Mouse (Mus musculus): ENCODE data around the gene Tcp11l2.
A peak's percentile ranks its signal among the peaks of the same experiment; 100 is the strongest.

Tcp11l2 gene

DNA sequence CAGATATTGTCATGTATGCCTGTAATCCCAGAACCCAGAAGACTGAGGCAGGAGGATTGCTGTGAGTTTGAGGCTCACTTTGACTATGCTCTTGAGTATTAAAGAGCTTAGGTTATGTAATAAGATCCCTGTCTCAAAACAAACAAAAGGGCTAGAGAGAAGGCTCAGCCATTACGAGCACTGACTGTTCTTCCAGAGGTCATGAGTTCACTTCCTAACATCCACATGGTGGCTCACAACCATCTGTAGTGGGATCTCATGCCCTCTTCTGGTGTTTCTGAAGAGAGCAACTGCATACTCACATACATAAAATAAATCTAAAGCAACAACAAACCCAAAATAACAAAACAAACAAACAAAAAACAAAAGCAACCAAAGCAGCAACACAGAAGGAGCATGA lies 21.7 kb downstream of the Tcp11l2 start:
- DNase-seq (ENCODE audit: low spot score in 2 of 2), result no peak

DNA sequence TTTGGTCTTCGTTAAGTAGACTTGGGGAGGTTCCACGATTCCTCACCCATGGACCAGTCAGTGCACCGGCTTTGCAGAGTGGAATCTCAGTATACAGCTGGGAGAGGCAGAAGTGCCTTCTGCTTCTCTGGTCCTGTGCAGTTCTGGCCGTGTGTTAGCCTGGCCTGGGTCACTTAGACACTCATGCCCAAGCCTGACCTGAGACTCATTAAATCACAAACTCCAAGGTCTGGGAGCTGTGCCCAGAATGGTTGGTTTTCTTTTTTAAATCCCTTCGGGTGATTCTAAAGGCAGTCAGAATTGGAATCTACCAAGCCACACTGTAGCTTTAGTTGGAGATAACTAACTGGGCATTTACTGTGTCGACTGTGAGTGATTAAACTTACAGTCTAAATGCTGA lies 23.7 kb downstream of the Tcp11l2 start:
- DNase-seq (ENCODE audit: low spot score in 2 of 2), result no peak

DNA sequence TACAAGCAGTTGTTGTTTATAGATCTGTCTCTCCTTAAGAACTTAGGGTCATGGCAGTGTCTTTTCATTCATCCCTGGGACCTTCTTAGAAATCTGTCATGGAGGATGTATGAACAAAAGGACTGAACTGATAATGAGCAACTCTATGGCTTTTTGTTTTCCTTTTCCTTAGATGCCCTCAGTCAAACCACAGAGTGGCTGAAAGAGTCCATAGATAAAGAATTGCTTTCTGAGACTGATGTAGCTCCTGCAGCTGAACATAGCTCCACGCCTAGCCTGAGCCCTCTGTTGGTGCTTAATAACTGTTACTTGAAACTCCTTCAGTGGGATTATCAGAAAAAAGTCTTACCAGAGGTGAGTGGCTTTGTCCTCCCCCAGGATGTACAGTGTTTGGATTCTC lies 27.9 kb downstream of the Tcp11l2 start:
- DNase-seq (ENCODE audit: low spot score in 2 of 2), result no peak

DNA sequence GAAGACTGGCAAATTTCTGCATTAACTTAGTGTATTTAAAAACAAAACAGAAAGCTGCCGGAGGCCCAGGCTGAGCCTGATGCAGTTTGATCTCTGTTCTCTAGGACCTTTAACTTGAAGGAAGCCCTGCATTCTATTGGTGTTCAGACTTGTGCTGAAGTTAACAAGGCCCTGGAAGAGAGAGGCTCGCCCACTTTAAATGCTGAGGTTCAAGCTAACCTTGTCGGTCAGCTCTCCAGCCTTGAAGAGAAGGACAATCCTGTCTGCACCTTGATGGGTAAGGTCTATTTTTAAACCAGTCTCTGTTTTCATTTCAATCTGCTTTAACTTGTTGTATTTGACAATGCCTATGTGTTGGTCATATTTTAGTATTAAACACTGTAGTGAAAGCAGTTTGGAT lies 31.9 kb downstream of the Tcp11l2 start:
- no peak for DNase-seq (ENCODE audit: low spot score in 2 of 2)

DNA sequence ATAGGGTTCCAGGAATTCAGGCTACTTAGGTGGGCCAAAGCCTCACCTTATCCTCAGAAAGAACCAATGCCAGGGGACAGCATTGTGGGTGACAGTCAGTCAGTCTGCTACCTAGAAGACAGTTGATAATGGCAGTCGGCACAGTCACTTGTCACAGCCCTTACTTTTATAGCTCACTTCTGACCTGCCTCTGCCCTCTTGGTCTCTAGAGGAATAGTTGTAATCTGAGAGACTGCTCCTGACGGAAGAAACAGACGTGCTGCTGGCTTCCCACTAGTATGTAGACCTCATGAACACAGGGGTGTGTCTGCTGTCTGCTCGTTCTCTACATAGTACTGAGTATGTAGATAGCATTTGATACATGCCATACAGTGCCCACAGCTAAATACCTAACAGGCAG lies 33.9 kb downstream of the Tcp11l2 start:
- no peak for DNase-seq (ENCODE audit: low spot score in 2 of 2)

DNA sequence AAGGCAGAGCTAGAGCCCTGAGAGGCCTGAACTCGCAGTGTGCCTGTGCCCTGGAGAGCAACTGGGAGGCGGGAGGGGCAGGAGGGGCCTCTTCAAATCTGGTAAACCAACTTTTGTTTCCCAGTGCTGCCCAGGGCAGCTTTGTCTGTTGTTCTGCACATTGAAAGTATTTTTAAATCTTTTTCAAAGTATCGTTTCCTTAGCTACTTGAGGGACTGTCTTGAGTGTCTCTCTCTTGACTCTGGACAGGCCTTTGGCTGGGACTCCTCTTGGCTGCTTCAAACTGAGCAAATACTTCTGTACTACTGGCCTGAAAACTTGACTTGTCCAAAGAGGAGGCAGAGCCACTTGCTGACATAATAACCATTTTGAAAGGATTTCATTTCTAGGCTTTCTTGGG lies 34.4 kb downstream of the Tcp11l2 start:
- DNase-seq (ENCODE audit: low spot score in 2 of 2), result no peak

DNA sequence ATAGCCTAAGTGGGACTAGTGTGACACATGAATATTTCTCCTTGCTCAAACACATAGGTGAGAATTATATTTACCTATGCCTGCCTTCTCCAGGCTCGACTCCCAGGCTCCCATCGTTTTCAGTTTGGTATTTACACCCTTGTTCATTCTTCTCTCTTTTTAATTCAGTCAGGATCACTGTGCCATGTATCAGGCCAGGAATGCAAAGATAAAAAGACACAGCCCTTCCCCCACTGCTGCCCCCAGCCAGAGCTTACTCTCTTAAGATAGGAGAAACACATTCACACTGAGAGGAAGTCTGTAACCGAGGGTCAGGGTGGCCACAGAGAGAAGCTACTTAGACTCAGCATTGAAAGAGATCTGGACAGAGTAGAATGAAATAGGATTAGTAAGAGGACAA lies 35.2 kb downstream of the Tcp11l2 start:
- DNase-seq (ENCODE audit: low spot score in 2 of 2), result no peak

DNA sequence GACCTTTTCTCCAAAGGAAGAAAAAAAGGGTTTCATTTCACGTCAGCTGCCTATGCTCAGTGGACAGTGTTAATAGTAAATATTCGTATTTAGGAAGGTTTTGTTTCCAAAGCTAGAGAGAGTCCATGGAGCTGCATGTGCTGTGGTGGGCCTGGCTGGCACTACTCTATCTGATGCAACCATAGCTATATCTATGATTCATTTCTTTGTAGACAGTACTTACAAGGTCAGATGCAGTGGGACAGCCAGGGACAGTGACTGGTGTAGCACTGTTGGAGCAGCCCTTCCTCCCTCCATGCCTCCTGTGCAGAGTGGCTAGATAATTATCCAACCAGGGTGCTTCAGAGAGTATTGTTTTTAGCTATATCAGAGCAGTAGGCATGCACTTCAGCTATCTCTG lies 35.9 kb downstream of the Tcp11l2 start:
- no peak for DNase-seq (ENCODE audit: low spot score in 2 of 2)

DNA sequence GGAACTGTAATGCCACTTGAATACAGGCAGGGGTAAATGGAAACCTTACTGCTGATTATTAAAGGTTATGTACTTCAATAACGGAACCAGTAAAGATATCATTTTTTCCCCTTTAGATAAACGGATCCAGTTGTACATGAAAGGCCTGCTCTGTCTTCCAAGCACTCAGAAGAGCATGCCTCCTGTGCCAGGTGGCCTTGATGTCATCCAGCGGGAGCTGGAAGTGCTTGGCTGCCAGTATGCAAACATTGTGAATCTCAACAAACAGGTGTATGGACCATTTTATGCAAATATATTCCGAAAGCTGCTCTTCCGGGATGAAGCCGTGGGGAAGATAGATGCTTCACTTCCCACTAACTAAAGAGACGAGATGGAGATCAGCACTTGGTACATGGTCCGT lies 36.9 kb downstream of the Tcp11l2 start:
- DNase-seq (ENCODE audit: low spot score in 2 of 2), result no peak

DNA sequence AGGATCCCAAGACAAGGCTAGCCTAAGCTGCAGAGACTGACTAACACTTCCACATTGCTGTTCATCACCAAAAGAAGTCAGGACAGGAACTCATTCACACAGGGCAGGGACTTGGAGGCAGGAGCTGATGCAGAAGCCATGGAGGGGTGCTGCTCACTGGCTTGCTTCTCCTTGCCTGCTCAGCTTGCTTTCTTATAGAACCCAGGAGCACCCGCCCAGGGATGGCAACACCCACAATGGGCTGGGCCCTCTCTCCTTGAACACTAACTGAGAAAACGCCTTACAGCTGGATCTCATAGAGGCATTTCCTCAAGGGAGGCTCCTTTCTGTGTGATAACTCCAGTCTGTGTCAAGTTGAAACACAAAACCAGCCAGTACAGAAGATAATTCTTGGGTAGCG lies 38.6 kb downstream of the Tcp11l2 start:
- no peak for DNase-seq (ENCODE audit: low spot score in 2 of 2)

DNA sequence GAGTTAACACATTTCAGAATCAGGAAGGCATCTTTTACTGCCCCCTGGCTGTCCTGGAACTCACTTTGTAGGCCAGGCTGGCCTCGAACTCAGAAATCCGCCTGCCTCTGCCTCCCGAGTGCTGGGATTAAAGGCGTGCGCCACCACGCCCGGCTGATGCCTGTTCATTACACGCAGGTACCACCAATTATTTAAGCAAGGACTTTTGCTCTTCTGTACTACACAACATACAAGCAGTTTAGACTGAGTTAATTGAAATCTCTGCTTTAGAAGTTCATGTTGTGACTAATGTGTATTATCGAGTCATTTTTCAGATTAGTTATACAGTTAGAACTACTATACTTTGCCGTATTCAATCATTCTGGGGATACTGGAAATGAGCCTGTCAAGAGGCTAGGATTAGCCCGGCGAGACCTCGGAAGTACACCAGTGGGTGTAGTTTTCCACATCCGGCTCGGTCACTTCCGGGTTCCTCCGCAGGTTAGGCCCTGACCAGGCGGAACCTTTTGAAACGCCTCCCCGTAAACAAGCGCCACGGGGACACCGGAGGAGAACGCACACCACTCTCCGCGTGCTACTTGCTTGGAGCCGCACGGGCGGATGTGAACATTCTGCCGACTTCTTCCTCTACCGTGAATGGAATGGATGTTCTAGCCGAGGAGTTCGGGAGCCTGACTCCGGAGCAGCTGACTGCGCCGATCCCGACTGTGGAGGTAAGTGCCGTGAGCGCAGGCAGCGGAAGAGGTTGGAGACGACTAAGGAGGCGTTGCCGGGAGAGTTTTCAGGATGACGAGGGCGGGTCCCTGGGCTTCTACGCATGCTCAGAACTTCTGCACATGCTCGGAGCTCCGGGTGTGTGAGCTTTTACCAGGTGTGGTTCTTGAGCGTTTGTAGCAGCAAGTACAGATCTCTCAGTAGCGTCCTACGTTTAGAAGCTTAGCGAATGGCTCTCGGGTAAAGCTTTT lies 45.7 kb downstream of the Tcp11l2 start, which contains the start of gene Polr3b:
TSS of gene Polr3b (plus strand) at position 467 of the 965 bp plus-strand sequence.
- DNase-seq (ENCODE audit: low spot score in 2 of 2), result peak; percentile 93 to 95

DNA sequence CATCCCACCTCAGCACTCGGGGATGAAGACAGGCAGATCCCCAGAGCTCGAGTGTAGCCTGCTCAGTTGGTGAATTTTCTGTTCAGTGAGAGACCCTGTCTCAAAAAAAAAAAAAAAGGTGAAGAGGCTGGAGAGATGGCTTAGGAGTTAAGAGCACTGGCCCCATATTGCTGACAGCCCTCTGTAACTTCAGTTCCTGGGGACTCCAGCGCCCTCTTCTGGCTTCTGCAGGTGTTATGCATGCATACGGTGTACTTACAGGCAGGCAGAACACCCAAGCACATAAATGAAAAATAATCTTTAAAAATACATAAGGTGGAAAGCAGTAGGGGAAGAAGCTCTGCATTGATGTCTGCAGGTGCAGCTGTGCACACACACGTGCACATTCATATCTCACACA lies 54.8 kb downstream of the Tcp11l2 start:
- DNase-seq (ENCODE audit: low spot score in 2 of 2), result no peak

DNA sequence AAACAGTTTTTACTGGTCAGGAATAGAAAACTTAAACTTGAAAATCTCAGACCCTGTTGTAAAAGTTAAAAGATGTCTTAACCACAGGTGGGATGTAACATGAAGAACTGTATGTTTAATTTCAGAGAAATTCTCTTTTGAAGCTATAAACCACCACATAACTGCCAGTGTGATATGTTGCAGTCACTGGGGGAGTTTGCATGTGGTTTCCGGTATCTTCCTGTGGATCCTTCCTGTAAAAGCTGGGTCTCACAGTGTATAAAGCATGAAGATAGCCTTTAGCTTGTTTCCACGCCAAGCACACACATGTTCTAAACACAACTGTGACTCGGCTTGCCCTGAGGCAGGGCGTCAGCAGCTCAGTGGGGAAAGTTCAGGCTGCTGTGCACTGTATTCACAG lies 55.6 kb downstream of the Tcp11l2 start:
- no peak for DNase-seq (ENCODE audit: low spot score in 2 of 2)

DNA sequence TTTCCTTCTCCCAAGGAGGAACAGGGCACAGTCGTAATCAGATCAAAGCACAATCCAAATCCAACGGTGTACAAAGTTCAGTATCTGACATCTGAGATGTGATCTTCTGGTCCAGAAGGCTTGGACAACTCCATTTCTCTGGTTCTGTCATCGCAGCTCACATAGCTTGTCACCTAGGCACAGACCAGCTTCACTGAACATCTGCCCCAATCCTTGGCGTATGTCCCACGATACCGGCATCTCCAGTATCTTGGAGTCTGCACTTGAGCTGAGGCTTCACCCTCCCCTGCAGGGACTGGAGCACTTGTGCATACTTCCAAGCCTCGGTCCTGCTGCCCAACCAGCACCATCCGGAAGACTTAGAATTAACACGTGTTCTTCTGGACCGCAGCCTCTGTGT lies 60.2 kb downstream of the Tcp11l2 start:
- no peak for DNase-seq (ENCODE audit: low spot score in 2 of 2)

DNA sequence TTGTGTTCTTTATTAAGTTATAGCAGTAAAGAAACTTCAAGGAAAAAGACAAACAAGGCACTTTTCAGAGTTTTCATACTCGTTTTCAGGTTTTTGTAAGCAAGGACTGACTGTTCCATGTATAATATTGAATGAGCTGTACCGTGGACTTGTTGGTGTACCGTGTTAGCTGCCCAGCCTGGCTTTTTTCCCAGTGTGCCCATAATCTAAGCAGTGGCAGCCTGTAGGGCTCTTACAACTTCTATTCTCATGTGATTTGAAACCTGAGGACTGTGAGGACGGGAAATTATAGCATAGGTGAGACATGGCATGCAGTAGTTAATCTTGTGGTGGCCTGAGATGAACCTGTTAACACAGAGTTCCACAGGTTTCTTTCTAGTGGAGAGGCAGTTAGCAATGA lies 62.0 kb downstream of the Tcp11l2 start:
- no peak for DNase-seq (ENCODE audit: low spot score in 2 of 2)

DNA sequence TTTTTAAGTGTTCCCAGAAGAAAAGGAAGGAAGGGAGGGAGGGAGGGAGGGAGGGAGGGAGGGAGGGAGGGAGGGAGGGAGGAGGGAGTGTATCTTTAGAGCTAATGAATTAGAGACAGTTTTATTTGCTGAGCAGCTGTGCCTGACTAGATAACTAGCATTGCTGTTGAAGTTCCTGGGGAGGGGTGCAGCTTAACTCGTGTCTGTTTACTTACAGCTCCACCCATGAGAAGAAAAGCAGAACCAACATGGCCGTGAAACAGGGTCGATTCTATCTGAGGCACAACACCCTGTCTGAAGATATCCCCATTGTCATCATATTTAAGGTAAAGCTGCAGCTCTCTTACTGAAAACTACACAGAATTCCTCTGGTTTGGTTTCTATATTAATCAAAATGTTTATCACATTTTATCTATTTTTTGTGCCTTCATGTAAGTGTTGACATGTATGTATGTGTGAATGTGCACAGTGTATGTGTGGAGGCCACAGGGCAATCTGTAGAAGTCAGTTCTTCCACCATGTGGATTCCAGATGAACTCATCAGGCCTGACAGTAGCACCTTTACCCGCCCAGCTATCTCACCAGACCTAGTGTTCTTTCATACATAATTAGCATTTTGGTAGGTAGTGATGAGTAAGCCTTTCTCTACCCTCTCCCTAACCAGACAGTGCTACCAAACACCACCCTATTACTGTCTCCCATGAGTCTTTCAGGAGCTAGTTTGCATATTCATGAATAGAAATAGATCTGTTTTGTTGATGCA lies 63.3 kb downstream of the Tcp11l2 start:
- no peak for DNase-seq (ENCODE audit: low spot score in 2 of 2)

DNA sequence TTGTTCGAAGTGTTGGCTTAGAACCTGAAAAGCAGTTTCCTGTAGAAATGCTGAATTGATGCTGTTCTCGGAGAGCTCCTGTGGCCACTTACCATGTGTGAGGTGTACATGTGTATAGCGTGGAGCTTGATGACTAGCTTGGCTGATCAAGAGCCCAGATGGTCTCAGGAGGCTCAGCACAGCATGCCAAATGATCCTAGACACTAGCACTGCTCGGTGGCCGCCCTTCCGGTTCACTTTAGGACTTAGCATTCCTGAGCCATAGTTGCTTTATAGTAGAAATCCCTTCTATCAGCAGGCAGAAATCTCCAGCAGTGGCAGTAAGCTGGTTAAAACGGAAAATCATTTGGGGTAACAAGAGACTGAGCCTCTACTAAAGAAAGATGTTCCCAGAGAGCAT lies 64.4 kb downstream of the Tcp11l2 start:
- DNase-seq (ENCODE audit: low spot score in 2 of 2), result no peak

DNA sequence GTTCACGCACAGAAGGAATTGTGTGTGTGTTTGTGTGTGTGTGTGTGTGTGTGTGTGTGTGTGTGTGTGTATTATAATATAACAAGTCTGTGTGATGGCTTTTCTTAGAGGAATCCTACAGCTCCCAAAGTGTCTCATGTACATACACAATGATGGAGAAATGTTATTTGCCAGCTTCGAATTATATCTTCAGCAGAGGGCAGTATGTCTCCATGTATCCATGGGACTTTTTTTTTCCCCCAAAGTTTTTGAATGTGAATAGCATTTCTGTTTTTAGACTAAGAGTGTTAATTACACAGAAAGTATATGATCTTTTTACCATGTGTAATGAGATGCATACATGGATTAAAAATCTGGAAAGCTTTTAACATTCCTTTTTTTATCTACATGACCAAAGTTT lies 65.2 kb downstream of the Tcp11l2 start:
- DNase-seq (ENCODE audit: low spot score in 2 of 2), result no peak

DNA sequence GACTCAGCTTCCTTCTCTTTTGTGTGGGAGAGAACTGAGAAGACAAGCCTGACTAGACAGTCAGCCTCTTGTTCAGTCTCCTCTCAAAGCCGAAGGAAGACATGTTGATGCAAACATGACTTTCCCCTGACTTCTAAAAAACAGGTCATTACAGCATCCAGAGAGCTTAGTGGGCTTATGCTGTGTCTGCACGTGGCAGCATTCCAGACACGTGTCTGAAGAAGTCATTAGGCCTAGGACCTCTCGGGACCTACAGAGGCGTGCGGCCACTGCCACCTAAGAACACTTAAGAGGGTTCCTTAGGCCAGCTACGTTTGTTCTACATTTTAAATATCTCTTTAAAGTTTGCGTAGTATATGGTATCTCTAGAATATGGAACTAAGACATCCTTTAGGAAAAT lies 69.5 kb downstream of the Tcp11l2 start:
- no peak for DNase-seq (ENCODE audit: low spot score in 2 of 2)

DNA sequence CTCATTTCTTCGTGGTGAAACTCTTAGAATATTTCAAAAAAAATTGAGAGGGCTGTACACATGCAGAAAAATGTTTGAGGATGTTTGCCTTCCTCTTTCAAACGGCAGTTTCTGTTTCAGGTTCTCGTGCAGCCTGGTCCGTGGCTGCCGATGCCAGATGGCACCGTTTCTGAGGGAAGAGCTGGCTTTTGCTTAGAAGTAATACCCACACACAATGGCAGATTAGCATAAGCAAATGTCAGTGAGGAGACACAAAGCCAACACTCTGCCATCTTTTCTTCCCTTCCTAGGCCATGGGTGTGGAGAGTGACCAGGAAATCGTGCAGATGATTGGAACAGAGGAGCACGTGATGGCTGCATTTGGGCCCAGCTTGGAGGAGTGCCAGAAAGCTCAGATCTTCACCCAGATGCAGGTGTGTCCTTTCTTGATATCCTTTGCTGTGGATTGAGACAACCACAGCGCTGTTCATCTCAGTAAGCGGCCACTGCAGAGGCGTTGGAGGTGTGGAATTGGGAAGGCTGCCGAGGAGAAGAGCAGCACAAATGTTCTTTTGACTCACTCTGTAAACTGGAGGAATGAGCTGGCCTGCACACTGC lies 70.2 kb downstream of the Tcp11l2 start:
- no peak for DNase-seq (ENCODE audit: low spot score in 2 of 2)

DNA sequence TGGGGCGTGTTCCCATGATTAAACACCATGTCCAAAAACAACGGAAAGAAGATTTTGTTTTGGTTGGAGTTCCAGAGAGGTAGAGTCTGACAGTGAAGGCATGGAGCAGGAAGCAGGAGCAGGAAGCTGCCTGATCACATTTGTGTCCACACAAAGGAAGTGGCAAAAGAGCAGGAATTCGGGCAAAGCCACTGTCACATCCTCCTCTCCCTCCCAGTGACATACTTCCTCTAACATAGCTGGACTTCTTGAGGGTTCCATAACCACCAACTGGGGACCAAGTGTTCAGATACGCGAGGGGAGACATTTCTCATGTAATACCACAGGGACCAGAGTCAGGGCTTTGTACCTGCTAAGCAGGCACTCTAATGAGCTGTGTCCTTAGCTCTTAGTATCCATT lies 70.8 kb downstream of the Tcp11l2 start:
- DNase-seq (ENCODE audit: low spot score in 2 of 2), result no peak

DNA sequence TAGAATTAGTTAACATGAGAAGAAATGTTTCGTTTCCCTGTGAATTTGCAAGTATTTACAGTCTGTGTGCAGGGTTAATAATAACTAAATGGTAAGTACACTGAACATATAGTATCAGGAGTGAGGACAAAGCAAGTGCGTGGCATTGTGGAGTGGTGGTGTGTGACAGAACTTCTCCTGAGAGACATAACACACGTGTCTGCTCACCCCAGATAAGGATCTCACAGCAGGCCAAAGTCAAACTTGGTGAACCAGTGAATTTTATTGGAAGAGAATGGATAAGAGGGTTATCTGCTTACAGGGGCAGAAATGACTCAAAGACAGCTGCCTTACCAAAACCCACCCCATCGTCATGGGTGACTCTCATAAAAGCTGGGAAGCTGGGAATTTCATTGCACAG lies 72.5 kb downstream of the Tcp11l2 start:
- no peak for DNase-seq (ENCODE audit: low spot score in 2 of 2)

DNA sequence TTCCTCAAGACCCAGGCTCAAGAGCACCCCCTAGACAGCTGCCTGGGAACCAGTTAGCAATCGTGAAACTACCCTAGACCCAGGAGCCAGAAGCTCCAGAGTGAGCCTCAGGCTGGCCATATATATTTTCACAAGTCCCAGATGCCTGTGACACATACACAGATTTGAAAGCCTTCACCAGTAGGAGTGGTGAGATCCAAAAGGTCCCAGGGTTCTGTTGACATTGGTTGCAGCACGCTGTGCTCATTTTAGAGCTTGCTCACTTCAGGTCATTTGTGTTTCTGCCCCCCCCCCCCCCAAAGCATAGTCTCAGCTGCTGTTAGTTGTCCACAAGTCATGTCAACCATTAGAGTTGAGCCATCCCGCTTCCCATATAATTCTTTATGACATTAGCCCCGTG lies 77.6 kb downstream of the Tcp11l2 start:
- no peak for DNase-seq (ENCODE audit: low spot score in 2 of 2)
